Mouse (Mus musculus): ENCODE measurements around the gene Tnni3k. TPM values are rescaled to one million over a fixed set of nuclear protein-coding genes. Genes with fewer than 3 reads are reported as not detected.

Tnni3k gene
- polyA plus RNA-seq, 1 experiment from 2014 or later, result 0.26 TPM

DNA sequence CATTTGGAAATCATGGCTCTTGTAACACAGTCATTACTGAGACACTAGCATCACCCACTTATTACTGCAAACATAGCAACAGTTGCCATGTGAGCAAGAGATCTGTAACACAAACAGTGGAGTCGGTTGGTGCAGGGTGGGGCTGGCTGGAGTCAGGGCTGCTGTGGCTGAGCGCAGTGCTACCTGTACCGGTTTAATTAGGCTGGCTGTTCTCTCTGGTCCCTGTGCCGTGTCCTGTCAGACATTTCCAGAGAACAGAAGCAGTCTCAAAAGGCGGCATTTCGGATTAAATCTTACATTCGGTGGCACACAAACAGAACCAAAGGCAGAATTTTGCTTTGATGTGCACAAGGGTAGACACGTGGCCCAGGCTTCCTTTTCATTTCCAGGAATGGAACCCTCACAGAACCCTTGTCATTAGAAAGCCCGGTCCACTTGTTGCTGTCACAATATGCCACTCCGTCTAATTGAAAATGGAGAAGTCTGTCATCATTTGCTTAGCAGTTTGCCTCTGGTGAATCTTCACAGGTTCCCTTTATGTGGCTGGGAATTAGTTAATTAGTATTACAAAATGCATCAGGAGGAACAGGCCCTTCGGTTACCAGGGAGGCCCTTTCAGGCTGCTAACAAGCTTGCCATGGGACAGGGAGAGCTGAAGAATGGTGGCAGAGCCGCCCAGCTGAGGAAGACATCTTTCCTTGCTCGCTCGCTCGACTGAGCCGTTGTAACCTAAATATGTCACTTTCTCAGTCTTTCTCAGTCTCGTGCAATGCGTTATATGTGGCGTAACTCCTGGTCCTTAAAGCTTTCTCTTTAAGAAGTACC lies 238.2 kb downstream of the Tnni3k start:
- peak overlapping the region; percentile 23 for H3K4me3 ChIP-seq
- H3K27me3 ChIP-seq, result no peaks in the 10 kb centered on the region
- H3K4me1 ChIP-seq (replicated peaks), result peaks cover 23% of the 10 kb centered on the region
- H3K9me3 ChIP-seq, result no peaks in the 10 kb centered on the region
- H3K27ac ChIP-seq, result peak overlapping the region; percentile 69
- H3K4me2 ChIP-seq, result peak overlapping the region; percentile 49
- H3K9ac ChIP-seq, result peak overlapping the region; percentile 59
- 35% methylated on average over 19 of the region's 19 CpGs for WGBS
- peak; percentile 81 for ATAC-seq (ENCODE audit: low FRiP score)
- H3K36me3 ChIP-seq, result no peaks in the 10 kb centered on the region

DNA sequence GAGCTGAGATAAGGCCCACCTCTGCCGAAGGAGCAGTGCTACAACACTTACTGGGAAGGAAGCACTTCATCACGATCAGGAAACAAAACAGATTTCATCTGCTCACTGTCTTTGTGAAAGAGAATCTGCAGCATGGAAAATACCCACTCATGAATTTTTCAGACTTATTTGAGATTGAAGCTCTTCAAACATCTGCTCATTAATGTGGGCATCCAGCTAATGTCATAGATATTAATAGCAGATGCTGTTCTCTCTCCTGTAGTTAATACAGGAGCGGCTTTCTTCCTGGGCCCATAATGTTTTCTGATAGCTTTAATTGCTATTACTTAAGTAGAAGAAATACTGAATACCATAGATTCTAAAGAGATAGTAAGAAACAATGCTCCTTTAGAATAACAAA lies 239.0 kb downstream of the Tnni3k start:
- no peaks in the 10 kb centered on the region for H3K27me3 ChIP-seq
- H3K36me3 ChIP-seq, result no peaks in the 10 kb centered on the region
- H3K4me1 ChIP-seq (replicated peaks), result peaks cover 29% of the 10 kb centered on the region
- H3K9me3 ChIP-seq, result no peaks in the 10 kb centered on the region
- H3K9ac ChIP-seq, result no peak overlapping the region
- no peak overlapping the region for H3K4me3 ChIP-seq
- peak overlapping the region; percentile 69; the same call in 1 of the 2 replicates for H3K27ac ChIP-seq
- no peak for ATAC-seq (ENCODE audit: low FRiP score)
- no peak overlapping the region for H3K4me2 ChIP-seq
- WGBS, result 56% methylated on average over 3 of the region's 3 CpGs

DNA sequence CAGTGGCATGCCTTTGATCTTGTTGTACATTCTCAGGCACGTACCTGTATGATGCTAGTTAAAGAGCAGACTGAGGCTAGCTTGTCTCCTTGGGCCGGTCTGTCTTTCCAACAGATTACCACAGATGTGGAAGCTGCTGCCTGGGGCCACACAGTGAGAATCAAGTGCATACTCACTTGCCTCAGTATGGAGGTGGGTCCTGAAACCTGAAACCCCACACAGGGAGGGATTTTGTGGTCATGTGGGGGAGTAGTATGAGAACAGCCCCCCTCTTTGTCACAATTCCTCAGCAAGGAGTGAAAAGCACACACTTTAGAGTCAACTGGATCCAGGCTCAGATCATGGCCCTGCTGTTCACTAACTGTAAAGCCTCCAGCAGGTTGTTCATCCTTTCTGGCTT lies 239.6 kb downstream of the Tnni3k start:
- Histone ChIP-seq H3K4me3 (no peak overlapping the region), H3K27me3 (no peaks in the 10 kb centered on the region), H3K9ac (no peak overlapping the region), H3K4me2 (no peak overlapping the region), H3K4me1 (replicated peaks) (peaks cover 35% of the 10 kb centered on the region), H3K27ac (peak overlapping the region; percentile 69), H3K36me3 (no peaks in the 10 kb centered on the region), H3K9me3 (no peaks in the 10 kb centered on the region)
- 70% methylated on average over 2 of the region's 2 CpGs for WGBS
- no peak for ATAC-seq (ENCODE audit: low FRiP score)

GRCm38 (mm10) chr3:154812893-154813292 lies 242.3 kb downstream of the Tnni3k start:
- no peaks in the 10 kb centered on the region for H3K36me3 ChIP-seq
- no peak overlapping the region for H3K4me3 ChIP-seq
- H3K27ac ChIP-seq, result no peak overlapping the region
- peaks cover 41% of the 10 kb centered on the region for H3K4me1 ChIP-seq (replicated peaks)
- no peak overlapping the region for H3K4me2 ChIP-seq
- no peaks in the 10 kb centered on the region for H3K27me3 ChIP-seq
- 62% methylated on average over 1 of the region's 1 CpGs for WGBS
- no peak for ATAC-seq (ENCODE audit: low FRiP score)
- H3K9ac ChIP-seq, result no peak overlapping the region
- no peaks in the 10 kb centered on the region for H3K9me3 ChIP-seq

- no peak overlapping the region for H3K4me2 ChIP-seq
- H3K27me3 ChIP-seq, result no peaks in the 10 kb centered on the region
- peak overlapping the region; percentile 73; the same call in 1 of the 2 replicates for H3K27ac ChIP-seq
- peaks cover 36% of the 10 kb centered on the region for H3K4me1 ChIP-seq (replicated peaks)
- no peak overlapping the region for H3K9ac ChIP-seq
- H3K36me3 ChIP-seq, result no peaks in the 10 kb centered on the region
- no peak overlapping the region for H3K4me3 ChIP-seq
- 74% methylated on average over 9 of the region's 9 CpGs for WGBS
- no peak for ATAC-seq (ENCODE audit: low FRiP score)
- no peaks in the 10 kb centered on the region for H3K9me3 ChIP-seq
Observed at GRCm38 (mm10) chr3:154811833-154812232, 243.4 kb downstream of the Tnni3k start.

DNA sequence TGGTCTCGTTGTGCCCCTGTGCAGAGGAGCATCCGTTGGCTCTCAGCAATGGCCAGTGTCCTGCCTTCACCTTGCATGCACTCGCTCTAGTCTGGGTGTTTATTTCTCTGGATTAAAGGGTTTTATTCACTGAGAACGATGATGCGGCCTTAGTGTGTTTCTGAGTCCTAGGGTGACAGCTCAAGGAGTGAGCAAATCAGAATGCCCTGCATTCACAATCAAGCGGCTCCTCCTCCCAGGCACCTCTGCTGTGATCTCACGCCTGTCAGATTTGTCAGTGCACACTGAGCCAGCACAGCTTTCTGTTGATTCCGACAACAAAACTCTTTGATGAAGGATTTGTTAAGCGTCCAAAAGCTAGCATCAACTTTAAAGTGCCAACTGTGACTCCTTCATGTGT lies 243.9 kb downstream of the Tnni3k start:
- Histone ChIP-seq H3K4me1 (replicated peaks) (peaks cover 36% of the 10 kb centered on the region), H3K9ac (peak overlapping the region; percentile 20; the same call in 1 of the 2 replicates), H3K36me3 (no peaks in the 10 kb centered on the region), H3K27me3 (no peaks in the 10 kb centered on the region), H3K4me2 (no peak overlapping the region), H3K4me3 (no peak overlapping the region), H3K27ac (peak overlapping the region; percentile 73), H3K9me3 (no peaks in the 10 kb centered on the region)
- no peak for ATAC-seq (ENCODE audit: low FRiP score)
- WGBS, result 19% methylated on average over 9 of the region's 9 CpGs

DNA sequence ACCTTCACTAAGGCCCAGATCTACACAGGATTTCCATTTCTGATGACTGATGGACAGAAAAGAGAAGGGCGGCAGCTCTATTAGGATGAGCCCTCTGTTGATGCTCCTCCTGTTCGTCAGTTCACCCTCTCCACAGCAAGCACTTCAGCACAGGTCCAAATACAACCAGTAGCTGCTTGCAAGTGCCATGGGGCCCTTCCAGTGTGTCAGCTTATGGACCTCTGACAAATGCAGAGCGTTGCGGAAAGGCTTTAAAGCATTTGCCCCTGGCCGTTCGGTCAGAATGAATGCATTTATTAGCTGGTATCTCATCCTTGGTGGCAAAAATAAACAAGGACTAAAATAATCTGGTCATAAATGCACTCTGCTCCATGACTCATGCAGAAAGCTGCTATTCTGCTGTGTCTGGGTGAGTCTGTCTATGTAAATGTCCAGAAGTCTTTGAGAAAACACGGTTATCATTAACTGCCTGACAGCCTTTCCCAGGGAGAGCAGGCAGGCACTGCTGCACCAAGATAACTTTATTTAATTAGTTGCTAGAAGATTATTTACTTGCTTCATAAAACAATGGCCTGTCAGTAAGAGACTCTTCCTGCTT lies 244.8 kb downstream of the Tnni3k start:
- Histone ChIP-seq H3K36me3 (no peaks in the 10 kb centered on the region), H3K9ac (no peak overlapping the region)
- WGBS, result 60% methylated on average over 7 of the region's 7 CpGs

DNA sequence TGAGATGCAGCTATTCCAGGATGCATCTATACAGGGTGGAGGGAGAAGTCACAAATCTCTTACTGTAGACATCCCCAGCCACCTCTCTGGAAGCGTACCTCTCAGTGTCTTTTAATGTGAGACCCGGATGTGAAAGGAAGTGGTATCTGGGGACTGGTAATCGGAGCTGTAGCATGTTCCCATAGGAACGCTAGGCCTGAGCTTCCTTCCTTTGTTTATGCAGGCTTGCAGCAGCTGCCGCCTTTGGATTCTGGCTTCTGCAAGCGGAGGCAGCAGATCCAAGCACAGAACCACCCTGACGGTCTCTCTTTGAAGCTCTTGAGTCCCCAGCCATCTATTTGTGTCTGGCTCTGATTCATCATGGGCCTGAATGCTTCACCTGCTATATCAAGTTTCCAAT lies 248.6 kb downstream of the Tnni3k start:
- H3K36me3 ChIP-seq, result no peaks in the 10 kb centered on the region
- peak; percentile 52 for ATAC-seq (ENCODE audit: low FRiP score)
- no peaks in the 10 kb centered on the region for H3K9me3 ChIP-seq
- no peaks in the 10 kb centered on the region for H3K27me3 ChIP-seq
- no peak overlapping the region for H3K4me3 ChIP-seq
- no peak overlapping the region for H3K4me2 ChIP-seq
- 21% methylated on average over 7 of the region's 7 CpGs for WGBS
- peaks cover 33% of the 10 kb centered on the region for H3K4me1 ChIP-seq (replicated peaks)
- peak overlapping the region; percentile 29; the same call in 1 of the 2 replicates for H3K9ac ChIP-seq
- peak overlapping the region; percentile 70 for H3K27ac ChIP-seq

More for the DNA sequence above, 244.8 kb downstream of the Tnni3k start:
- Histone ChIP-seq H3K4me1 (replicated peaks) (peaks cover 35% of the 10 kb centered on the region), H3K4me3 (no peak overlapping the region), H3K4me2 (no peak overlapping the region), H3K27ac (0 out of 2 replicates have a peak overlapping the region, but pooled peaks have one; percentile 3), H3K27me3 (no peaks in the 10 kb centered on the region), H3K9me3 (no peaks in the 10 kb centered on the region)
- ATAC-seq (ENCODE audit: low FRiP score), result no peak

- WGBS, result 55% methylated on average over 8 of the region's 8 CpGs
- no peak for ATAC-seq (ENCODE audit: low FRiP score)
- Histone ChIP-seq H3K27ac (peak overlapping the region; percentile 36; the same call in 1 of the 2 replicates), H3K4me2 (no peak overlapping the region), H3K36me3 (no peaks in the 10 kb centered on the region), H3K9ac (no peak overlapping the region), H3K4me1 (replicated peaks) (peaks cover 17% of the 10 kb centered on the region), H3K27me3 (no peaks in the 10 kb centered on the region), H3K4me3 (no peak overlapping the region), H3K9me3 (no peaks in the 10 kb centered on the region)
Observed at GRCm38 (mm10) chr3:154800888-154801429, 254.2 kb downstream of the Tnni3k start.

DNA sequence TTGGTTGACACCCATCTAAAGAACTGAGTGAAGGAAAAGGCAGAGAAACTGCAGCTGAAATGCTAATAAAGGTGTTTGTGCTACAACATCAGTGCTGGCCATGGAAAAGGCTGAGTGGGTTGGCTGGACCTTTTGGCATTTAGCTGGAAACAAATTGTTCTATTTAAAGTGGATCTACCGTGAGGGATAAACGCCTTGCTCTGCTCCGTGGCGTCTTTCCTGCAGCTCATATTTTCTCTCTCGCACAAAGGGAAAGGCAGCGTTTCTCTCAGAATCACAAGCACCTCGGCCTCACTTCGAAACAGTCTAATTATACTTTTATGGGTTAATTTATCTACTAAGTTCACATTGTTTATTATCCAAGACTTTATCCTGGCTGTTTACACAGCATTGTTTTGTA lies 254.8 kb downstream of the Tnni3k start:
- Histone ChIP-seq H3K4me3 (no peak overlapping the region), H3K9ac (0 out of 2 replicates have a peak overlapping the region, but pooled peaks have one; percentile 6), H3K36me3 (no peaks in the 10 kb centered on the region), H3K9me3 (no peaks in the 10 kb centered on the region), H3K4me1 (replicated peaks) (peaks cover 15% of the 10 kb centered on the region), H3K27me3 (no peaks in the 10 kb centered on the region), H3K27ac (peak overlapping the region; percentile 55), H3K4me2 (no peak overlapping the region)
- ATAC-seq (ENCODE audit: low FRiP score), result no peak
- 54% methylated on average over 8 of the region's 8 CpGs for WGBS

DNA sequence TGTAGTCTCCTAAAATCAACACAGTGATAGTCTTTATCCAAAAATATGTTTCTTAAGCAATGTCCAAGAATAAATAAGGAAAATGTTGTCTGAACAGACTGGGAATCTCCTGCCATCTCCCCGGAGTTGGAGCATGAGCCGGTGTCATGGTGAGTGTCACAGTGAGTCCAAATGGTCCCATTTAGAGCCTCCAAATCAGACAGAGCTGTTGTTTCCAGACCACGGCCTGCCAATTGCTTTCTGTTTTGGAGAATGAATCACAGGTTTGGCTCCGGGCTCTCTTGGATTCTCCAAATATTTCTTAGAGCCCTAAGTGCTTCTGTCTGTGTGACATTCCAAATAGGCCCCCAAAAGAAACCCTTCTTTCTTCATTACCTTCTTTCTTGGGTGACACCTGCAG lies 256.4 kb downstream of the Tnni3k start:
- H3K36me3 ChIP-seq, result no peaks in the 10 kb centered on the region
- no peaks in the 10 kb centered on the region for H3K9me3 ChIP-seq
- no peak overlapping the region for H3K9ac ChIP-seq
- no peak overlapping the region for H3K4me2 ChIP-seq
- no peak overlapping the region for H3K4me3 ChIP-seq
- H3K4me1 ChIP-seq (replicated peaks), result peaks cover 15% of the 10 kb centered on the region
- WGBS, result 92% methylated on average over 4 of the region's 4 CpGs
- H3K27ac ChIP-seq, result no peak overlapping the region
- no peak for ATAC-seq (ENCODE audit: low FRiP score)
- H3K27me3 ChIP-seq, result no peaks in the 10 kb centered on the region

GRCm38 (mm10) chr3:154793571-154793970 lies 261.6 kb downstream of the Tnni3k start:
- no peak overlapping the region for H3K4me2 ChIP-seq
- no peak overlapping the region for H3K27ac ChIP-seq
- no peaks in the 10 kb centered on the region for H3K27me3 ChIP-seq
- no peak for ATAC-seq (ENCODE audit: low FRiP score)
- no peaks in the 10 kb centered on the region for H3K4me1 ChIP-seq (replicated peaks)
- H3K9ac ChIP-seq, result no peak overlapping the region
- H3K9me3 ChIP-seq, result no peaks in the 10 kb centered on the region
- no peak overlapping the region for H3K4me3 ChIP-seq
- no peaks in the 10 kb centered on the region for H3K36me3 ChIP-seq
- 87% methylated on average over 4 of the region's 4 CpGs for WGBS

Measured in hindbrain, embryonic 13.5 days (tissue).